Mouse (Mus musculus) liver, postnatal 0 days (tissue): ENCODE measurements around the gene Tmem19.

ENCODE experiments used
- CTCF ChIP-seq: sonication (generic); IDR thresholded peaks from 2 replicates; pipeline ENCODE4 v1.5.1; 2016; ENCODE audit warnings: antibody characterized with exemption, low read depth
- EP300 ChIP-seq: IDR thresholded peaks from 2 replicates; pipeline ENCODE4 v1.6.1; 2016; ENCODE audit warnings: antibody characterized with exemption, low read depth, mild to moderate bottlenecking

DNA sequence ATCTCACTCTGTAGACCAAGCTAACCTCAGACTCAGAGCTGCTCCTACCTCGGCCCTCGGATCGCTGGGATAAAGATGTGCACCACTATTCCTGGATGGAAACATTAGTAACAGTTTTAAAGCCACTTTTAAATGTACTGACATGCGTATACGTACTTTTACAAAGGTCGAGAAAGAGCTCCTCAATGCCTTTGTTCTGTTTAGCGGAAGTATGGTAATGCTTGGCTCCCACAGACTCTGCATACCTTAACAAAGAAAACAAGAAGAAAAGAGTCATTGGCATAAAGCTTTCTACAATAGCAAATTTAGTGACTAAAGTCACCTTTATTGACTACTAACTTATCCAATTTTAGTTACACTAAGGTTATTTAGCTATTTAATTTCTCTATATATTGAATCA is 67.6 kb downstream of the Tmem19 start:
- TF ChIP-seq CTCF (no peak), EP300 (no peak)
